Mouse (Mus musculus) thymus, postnatal 0 days (tissue): ENCODE results near the gene Me1. TPM values are rescaled to one million over a fixed set of nuclear protein-coding genes. Genes with fewer than 3 reads are reported as not detected.

Experiments used
- DNase-seq: peaks from one replicate; pipeline ENCODE4 v3.0.0-alpha.2; 2015; ENCODE audit warnings: low spot score
- polyA plus RNA-seq: library from polyadenylated mRNA; unstranded; fragments of >200 nt; fragmentation: Nextera tagmentation; extraction: Ambion mirVana; gene quantifications from 2 replicates; pipeline ENCODE4 v1.2.1, GENCODE M21; 2015

Me1 gene
- polyA plus RNA-seq, 1 experiment from 2014 or later = 10.0 TPM

DNA sequence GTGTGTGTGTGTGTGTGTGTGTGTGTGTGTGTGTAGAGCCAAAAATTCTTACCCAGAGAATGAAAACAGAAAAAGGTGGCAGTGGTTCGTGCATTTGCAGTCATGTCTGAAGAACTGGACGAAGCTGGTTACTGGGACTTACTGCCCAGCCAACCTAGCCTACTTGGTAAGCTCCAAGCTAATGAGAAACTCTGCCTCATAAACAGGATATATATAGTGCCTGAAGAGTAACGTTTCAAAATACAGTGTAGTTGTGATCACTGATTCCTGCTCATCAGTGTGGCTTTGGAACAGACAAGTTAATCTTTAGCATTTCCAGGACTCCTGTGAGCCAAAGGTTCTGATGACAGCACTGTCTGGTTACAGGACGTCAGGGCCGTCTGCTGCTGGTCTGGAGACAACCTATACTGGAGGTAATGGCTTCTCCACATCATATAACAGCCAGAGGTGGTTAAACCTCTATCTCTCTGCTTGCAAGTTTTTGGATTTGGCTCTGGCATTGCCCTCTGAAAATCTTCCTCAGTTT, 146.1 kb downstream of the Me1 start:
- DNase-seq = no peak

- no peak for DNase-seq
Observed at GRCm38 (mm10) chr9:86544559-86544958, 151.2 kb downstream of the Me1 start.

- DNase-seq = no peak
Observed at GRCm38 (mm10) chr9:86543451-86543850, 152.3 kb downstream of the Me1 start.

- DNase-seq = no peak
Observed at GRCm38 (mm10) chr9:86534071-86534470, 161.7 kb downstream of the Me1 start.

Other genes starting within 250 kb of the Me1 start
- gene Ube2cbp, start 231.0 kb downstream of the Me1 start, polyA plus RNA-seq = 7.1 and 7.2 TPM in 2 replicates
- gene Dop1a, start 228.8 kb downstream of the Me1 start, polyA plus RNA-seq = 14.0 and 16.9 TPM in 2 replicates
- gene Pgm3, start 124.1 kb downstream of the Me1 start, polyA plus RNA-seq = 20.7 and 23.0 TPM in 2 replicates
- gene Rwdd2a, start 124.0 kb downstream of the Me1 start, polyA plus RNA-seq = 6.2 and 7.3 TPM in 2 replicates
- gene Prss35, start 47.7 kb upstream of the Me1 start, polyA plus RNA-seq = 0.35 and 1.4 TPM in 2 replicates
- 8.5 and 9.6 TPM in 2 replicates for gene Snap91, start 184.7 kb upstream of the Me1 start, polyA plus RNA-seq